Mouse (Mus musculus): ENCODE results near the gene Wdr5. TPM values are rescaled to one million over a fixed set of nuclear protein-coding genes. Genes with fewer than 3 reads are reported as not detected.
"Not testable (repeated sequence)": the region's sequence is repeated elsewhere in the genome, so short reads cannot be mapped to it uniquely, and the experiment has no call there.

The Wdr5 gene
- polyA plus RNA-seq, 1 experiment from 2014 or later: 50.1 TPM

DNA sequence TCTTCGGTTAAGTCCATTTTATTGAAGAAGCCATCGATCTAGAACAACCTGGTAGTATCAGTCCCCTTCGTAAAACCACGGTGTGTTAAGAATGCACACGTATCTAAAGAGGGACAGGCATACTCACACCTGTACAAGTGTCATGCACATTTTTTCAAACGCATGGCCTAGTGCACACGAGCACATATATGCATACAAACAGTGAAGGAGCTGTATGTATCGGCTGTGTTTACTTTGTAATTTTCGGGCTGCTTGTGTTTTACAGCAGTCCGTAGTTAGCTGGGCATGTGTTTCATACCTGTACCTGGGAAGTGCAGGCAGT is 25.5 kb downstream of the Wdr5 start:
- DNase-seq (ENCODE audit: low spot score): no peak
- Histone ChIP-seq H3K36me3 (ENCODE audit: control insufficient read depth, insufficient read depth, low read length) (peaks cover 11% of the 10 kb centered on the region), H3K9me3 (ENCODE audit: control insufficient read depth, low read length) (no peaks in the 10 kb centered on the region), H3K9ac (ENCODE audit: low read depth, low read length) (peak overlapping the region; percentile 56), H3K27me3 (replicated peaks; ENCODE audit: control insufficient read depth, insufficient read depth, low read length) (no peaks in the 10 kb centered on the region), H3K4me2 (ENCODE audit: low read depth, low read length) (peak overlapping the region; percentile 63), H3K4me3 (ENCODE audit: low read depth, low read length) (peak overlapping the region; percentile 41), H3K27ac (replicated peaks; ENCODE audit: low read depth, low read length) (peak overlapping the region; percentile 88), H3K4me1 (ENCODE audit: control insufficient read depth, insufficient read depth, low read length) (peaks cover 13% of the 10 kb centered on the region)
- peak; percentile 3; the same call in 1 of the 2 replicates for ATAC-seq (ENCODE audit: low read depth)
- 25% methylated on average over 10 of the region's 10 CpGs for WGBS

DNA sequence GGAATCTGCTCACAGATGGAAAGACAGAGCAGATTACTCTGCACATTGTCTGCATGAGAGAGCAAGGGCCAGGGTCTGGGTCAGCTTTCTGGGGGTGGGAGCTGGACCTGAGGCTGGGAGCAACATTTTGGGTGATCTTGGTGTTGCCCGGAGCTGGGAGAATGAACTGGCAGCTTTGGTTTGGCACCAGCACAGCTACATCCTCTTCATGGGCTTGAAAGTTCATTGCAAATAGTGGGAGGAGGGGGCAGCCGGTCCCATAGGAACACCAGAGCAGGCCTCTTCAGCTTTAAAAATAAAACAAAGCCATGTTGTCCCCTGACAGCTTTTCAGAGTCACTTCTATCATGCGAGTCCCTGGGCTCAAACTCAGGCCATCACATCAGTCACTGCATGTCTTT is 26.3 kb downstream of the Wdr5 start:
- ATAC-seq (ENCODE audit: low read depth): no peak
- peaks cover 13% of the 10 kb centered on the region for H3K4me1 ChIP-seq (ENCODE audit: control insufficient read depth, insufficient read depth, low read length)
- H3K27ac ChIP-seq (replicated peaks; ENCODE audit: low read depth, low read length): peak overlapping the region; percentile 88
- peak overlapping the region; percentile 56 for H3K9ac ChIP-seq (ENCODE audit: low read depth, low read length)
- H3K27me3 ChIP-seq (replicated peaks; ENCODE audit: control insufficient read depth, insufficient read depth, low read length): no peaks in the 10 kb centered on the region
- H3K9me3 ChIP-seq (ENCODE audit: control insufficient read depth, low read length): no peaks in the 10 kb centered on the region
- 93% methylated on average over 3 of the region's 3 CpGs for WGBS
- H3K4me2 ChIP-seq (ENCODE audit: low read depth, low read length): peak overlapping the region; percentile 63
- H3K36me3 ChIP-seq (ENCODE audit: control insufficient read depth, insufficient read depth, low read length): peaks cover 4% of the 10 kb centered on the region
- DNase-seq (ENCODE audit: low spot score): no peak
- peak overlapping the region; percentile 41 for H3K4me3 ChIP-seq (ENCODE audit: low read depth, low read length)

DNA sequence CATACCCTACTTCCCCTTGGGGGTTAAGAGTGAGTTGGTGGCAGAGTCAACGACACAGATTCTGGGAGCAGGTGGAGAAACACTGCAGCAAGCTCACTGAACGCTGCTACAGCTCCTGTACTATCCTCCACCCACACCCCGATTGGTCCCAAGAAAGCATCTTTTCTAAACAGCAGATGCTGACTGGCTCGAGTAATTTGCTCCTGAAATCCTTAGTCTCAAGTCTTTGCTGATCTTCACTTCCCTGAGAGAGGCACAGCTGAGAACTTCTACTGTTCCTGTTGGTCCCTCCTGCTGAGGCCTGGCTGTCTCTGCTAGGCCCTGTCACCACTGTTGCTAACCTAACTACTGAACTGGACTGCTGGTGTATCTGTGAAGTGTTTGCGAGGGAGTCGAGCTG is 29.7 kb downstream of the Wdr5 start:
- ATAC-seq (ENCODE audit: low read depth): no peak
- H3K4me3 ChIP-seq (ENCODE audit: low read depth, low read length): no peak overlapping the region
- peaks cover 9% of the 10 kb centered on the region for H3K4me1 ChIP-seq (ENCODE audit: control insufficient read depth, insufficient read depth, low read length)
- no peak overlapping the region for H3K9ac ChIP-seq (ENCODE audit: low read depth, low read length)
- no peak overlapping the region for H3K27ac ChIP-seq (replicated peaks; ENCODE audit: low read depth, low read length)
- H3K36me3 ChIP-seq (ENCODE audit: control insufficient read depth, insufficient read depth, low read length): no peaks in the 10 kb centered on the region
- H3K9me3 ChIP-seq (ENCODE audit: control insufficient read depth, low read length): 0 out of 2 replicates have a peak, but pooled peaks cover 6% of the 10 kb centered on the region
- no peaks in the 10 kb centered on the region for H3K27me3 ChIP-seq (replicated peaks; ENCODE audit: control insufficient read depth, insufficient read depth, low read length)
- 91% methylated on average over 6 of the region's 6 CpGs for WGBS
- DNase-seq (ENCODE audit: low spot score): no peak
- no peak overlapping the region for H3K4me2 ChIP-seq (ENCODE audit: low read depth, low read length)

DNA sequence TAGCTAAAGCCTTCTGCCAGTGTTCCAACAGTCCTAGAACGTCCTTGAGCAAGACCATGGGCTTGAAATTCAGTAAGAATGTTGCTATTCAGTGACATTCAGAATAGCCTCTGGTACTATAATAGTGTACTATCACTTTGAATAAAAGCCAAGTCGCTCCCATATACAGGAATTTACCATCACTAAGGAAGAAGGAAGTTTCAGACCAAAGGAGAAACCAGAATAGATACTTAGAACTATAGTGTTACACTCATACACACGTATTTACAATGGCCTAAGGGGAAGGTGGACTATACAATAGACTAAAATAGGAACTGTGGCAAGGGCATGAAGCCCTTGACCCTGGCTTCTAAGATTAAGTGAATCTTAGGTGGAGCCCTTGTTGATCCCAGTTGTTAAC is 30.6 kb downstream of the Wdr5 start:
- not testable (repeated sequence) for H3K27ac ChIP-seq (replicated peaks; ENCODE audit: low read depth, low read length); H3K9ac ChIP-seq (ENCODE audit: low read depth, low read length); H3K9me3 ChIP-seq (ENCODE audit: control insufficient read depth, low read length); ATAC-seq (ENCODE audit: low read depth); H3K4me1 ChIP-seq (ENCODE audit: control insufficient read depth, insufficient read depth, low read length); H3K4me3 ChIP-seq (ENCODE audit: low read depth, low read length); H3K4me2 ChIP-seq (ENCODE audit: low read depth, low read length); DNase-seq (ENCODE audit: low spot score); H3K27me3 ChIP-seq (replicated peaks; ENCODE audit: control insufficient read depth, insufficient read depth, low read length); H3K36me3 ChIP-seq (ENCODE audit: control insufficient read depth, insufficient read depth, low read length)
- WGBS: 74% methylated on average over 3 of the region's 3 CpGs

DNA sequence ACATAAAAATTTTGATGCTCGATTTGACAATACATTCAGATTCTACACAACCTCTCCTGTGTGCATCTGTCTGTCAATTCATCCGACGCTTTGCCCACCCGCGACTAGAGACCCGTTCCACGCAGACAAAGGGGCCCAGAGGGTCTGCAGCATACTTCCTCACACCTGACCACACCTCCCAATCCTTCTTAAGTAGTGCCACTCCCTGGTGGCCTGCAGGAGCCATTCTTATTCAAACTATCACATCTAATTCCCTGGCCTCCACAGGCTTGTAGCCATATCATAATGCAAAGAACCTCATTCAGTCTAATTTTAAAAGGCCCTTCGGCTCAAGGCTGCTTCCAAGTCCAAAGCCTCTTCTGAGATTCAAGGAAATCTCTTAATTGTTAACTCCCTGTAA is 31.1 kb downstream of the Wdr5 start:
- not testable (repeated sequence) for ATAC-seq (ENCODE audit: low read depth); H3K9me3 ChIP-seq (ENCODE audit: control insufficient read depth, low read length); H3K4me1 ChIP-seq (ENCODE audit: control insufficient read depth, insufficient read depth, low read length); H3K9ac ChIP-seq (ENCODE audit: low read depth, low read length); H3K27me3 ChIP-seq (replicated peaks; ENCODE audit: control insufficient read depth, insufficient read depth, low read length); H3K4me2 ChIP-seq (ENCODE audit: low read depth, low read length); H3K4me3 ChIP-seq (ENCODE audit: low read depth, low read length); H3K36me3 ChIP-seq (ENCODE audit: control insufficient read depth, insufficient read depth, low read length); DNase-seq (ENCODE audit: low spot score); H3K27ac ChIP-seq (replicated peaks; ENCODE audit: low read depth, low read length)
- 91% methylated on average over 8 of the region's 8 CpGs for WGBS

DNA sequence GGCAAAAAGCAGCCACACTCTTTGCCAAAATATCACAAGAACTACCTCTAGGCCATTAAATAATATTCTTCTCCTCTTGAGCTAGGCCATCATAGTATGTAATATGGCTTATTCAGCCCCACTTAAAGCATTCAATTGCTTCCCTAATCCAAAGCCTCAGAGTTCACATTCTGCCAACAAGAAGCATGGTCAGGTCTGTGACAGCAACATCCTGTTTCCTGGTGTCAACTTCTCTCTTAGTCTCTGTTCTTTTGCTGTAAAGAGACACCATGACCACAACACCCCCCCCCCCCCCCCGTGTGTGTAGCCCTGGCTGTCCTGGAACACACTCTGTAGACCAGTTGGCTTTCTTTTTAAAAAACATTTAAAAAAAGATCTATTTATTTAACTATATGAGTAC is 32.4 kb downstream of the Wdr5 start:
- Histone ChIP-seq H3K4me2 (ENCODE audit: low read depth, low read length) (no peak overlapping the region), H3K4me3 (ENCODE audit: low read depth, low read length) (no peak overlapping the region), H3K4me1 (ENCODE audit: control insufficient read depth, insufficient read depth, low read length) (no peaks in the 10 kb centered on the region), H3K9ac (ENCODE audit: low read depth, low read length) (no peak overlapping the region), H3K27ac (replicated peaks; ENCODE audit: low read depth, low read length) (no peak overlapping the region), H3K9me3 (ENCODE audit: control insufficient read depth, low read length) (0 out of 2 replicates have a peak, but pooled peaks cover 6% of the 10 kb centered on the region), H3K36me3 (ENCODE audit: control insufficient read depth, insufficient read depth, low read length) (no peaks in the 10 kb centered on the region), H3K27me3 (replicated peaks; ENCODE audit: control insufficient read depth, insufficient read depth, low read length) (no peaks in the 10 kb centered on the region)
- WGBS: 70% methylated on average over 1 of the region's 1 CpGs
- ATAC-seq (ENCODE audit: low read depth): no peak
- no peak for DNase-seq (ENCODE audit: low spot score)

DNA sequence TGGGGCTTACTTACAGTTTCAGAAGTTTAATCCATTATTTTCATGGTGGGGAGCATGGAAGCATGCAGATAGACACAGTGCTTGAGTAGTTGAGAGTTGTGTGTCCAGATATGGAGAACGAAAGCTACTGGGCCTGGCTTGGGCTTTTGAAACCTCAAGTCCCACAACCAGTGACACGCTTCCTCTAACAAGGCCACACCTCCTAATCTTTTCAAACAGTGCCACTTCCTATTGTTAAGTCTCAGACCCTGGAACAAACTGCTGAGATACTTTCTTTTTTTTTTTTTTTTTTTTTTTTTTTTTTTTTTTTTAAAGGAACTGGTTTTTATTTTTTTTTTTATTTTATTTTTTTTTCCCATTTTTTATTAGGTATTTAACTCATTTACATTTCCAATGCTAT is 33.0 kb downstream of the Wdr5 start:
- no peak overlapping the region for H3K4me2 ChIP-seq (ENCODE audit: low read depth, low read length)
- H3K27me3 ChIP-seq (replicated peaks; ENCODE audit: control insufficient read depth, insufficient read depth, low read length): no peaks in the 10 kb centered on the region
- DNase-seq (ENCODE audit: low spot score) (no peak), ATAC-seq (ENCODE audit: low read depth) (no peak)
- 0 out of 2 replicates have a peak, but pooled peaks cover 6% of the 10 kb centered on the region for H3K9me3 ChIP-seq (ENCODE audit: control insufficient read depth, low read length)
- no peaks in the 10 kb centered on the region for H3K36me3 ChIP-seq (ENCODE audit: control insufficient read depth, insufficient read depth, low read length)
- no peak overlapping the region for H3K4me3 ChIP-seq (ENCODE audit: low read depth, low read length)
- H3K9ac ChIP-seq (ENCODE audit: low read depth, low read length): no peak overlapping the region
- H3K4me1 ChIP-seq (ENCODE audit: control insufficient read depth, insufficient read depth, low read length): peaks cover 2% of the 10 kb centered on the region
- H3K27ac ChIP-seq (replicated peaks; ENCODE audit: low read depth, low read length): no peak overlapping the region
- 100% methylated on average over 2 of the region's 2 CpGs for WGBS

DNA sequence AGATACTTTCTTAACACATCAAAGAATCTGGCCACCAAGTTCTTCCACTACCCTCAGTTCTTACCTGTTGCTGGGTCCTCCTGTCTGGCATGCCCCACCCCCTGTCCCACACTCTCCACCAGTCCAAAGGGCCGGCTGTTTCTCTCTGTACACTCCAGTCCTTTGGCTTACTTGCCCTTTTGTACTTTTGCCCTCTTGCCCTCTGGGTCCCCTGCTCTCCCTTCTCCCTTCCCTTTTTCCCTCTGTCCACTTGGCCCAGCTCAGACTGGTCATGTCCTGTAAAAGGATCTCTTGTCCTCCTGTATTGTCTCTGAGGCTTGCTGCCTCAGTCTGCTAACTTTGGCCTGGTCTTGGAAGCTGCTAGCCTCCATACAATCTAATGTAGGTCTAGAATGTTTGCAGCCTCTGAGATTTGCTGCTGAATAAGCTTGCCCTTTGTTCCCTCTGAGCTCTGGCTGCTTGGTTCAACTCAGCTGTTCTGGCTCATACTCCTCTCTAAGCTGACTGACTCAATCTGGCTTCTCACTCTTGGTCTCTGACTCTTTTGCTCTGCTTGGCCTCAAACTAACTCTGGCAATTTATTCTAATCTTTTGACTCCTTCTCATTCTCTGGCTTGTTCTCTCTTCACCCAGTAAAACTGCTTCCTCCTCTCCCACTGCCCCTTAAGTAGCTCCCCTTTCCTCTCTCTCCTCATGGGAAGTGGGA is 33.9 kb downstream of the Wdr5 start:
- DNase-seq (ENCODE audit: low spot score) (no peak), ATAC-seq (ENCODE audit: low read depth) (no peak)
- 0 out of 2 replicates have a peak, but pooled peaks cover 6% of the 10 kb centered on the region for H3K9me3 ChIP-seq (ENCODE audit: control insufficient read depth, low read length)
- H3K36me3 ChIP-seq (ENCODE audit: control insufficient read depth, insufficient read depth, low read length): no peaks in the 10 kb centered on the region
- no peak overlapping the region for H3K4me3 ChIP-seq (ENCODE audit: low read depth, low read length)
- no peak overlapping the region for H3K27ac ChIP-seq (replicated peaks; ENCODE audit: low read depth, low read length)
- no peaks in the 10 kb centered on the region for H3K27me3 ChIP-seq (replicated peaks; ENCODE audit: control insufficient read depth, insufficient read depth, low read length)
- no peak overlapping the region for H3K9ac ChIP-seq (ENCODE audit: low read depth, low read length)
- peaks cover 6% of the 10 kb centered on the region for H3K4me1 ChIP-seq (ENCODE audit: control insufficient read depth, insufficient read depth, low read length)
- no peak overlapping the region for H3K4me2 ChIP-seq (ENCODE audit: low read depth, low read length)
- 65% methylated on average over 1 of the region's 1 CpGs for WGBS

DNA sequence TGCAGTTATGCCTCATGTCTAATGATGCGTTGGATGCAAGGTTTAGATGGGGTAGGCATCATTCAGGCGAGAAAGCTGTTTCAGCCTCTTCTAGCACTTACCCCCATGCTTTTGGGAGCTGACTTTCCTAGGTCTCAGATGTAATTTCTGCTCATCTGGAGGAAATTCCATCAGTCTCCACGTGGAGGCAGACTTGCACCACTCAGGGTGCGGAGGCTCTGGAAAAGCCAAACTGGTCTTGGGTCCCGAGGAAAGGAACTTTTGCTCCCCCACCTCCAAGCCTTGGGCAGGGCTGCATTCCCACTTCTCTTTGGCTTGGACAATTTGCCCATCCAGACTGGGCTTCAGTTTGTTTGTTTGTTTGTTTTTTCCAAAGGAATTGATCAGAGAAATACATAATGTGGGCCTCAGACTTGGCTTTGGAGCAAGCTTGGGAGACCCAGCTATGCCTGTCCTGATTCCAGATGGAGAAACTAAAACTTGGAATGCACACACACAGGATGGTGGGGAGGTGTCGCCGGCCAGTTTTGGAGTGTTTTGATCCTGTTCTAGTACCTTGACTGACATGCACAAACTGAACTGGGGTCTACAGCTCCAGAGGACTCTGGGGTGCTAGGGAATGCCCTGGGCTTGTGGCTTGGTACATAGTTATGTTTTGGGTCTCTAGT is 37.8 kb downstream of the Wdr5 start:
- H3K4me2 ChIP-seq (ENCODE audit: low read depth, low read length): no peak overlapping the region
- no peak overlapping the region for H3K27ac ChIP-seq (replicated peaks; ENCODE audit: low read depth, low read length)
- no peak overlapping the region for H3K4me3 ChIP-seq (ENCODE audit: low read depth, low read length)
- H3K36me3 ChIP-seq (ENCODE audit: control insufficient read depth, insufficient read depth, low read length): no peaks in the 10 kb centered on the region
- no peaks in the 10 kb centered on the region for H3K27me3 ChIP-seq (replicated peaks; ENCODE audit: control insufficient read depth, insufficient read depth, low read length)
- ATAC-seq (ENCODE audit: low read depth) (no peak), DNase-seq (ENCODE audit: low spot score) (peak; percentile 77)
- no peak overlapping the region for H3K9ac ChIP-seq (ENCODE audit: low read depth, low read length)
- H3K9me3 ChIP-seq (ENCODE audit: control insufficient read depth, low read length): 0 out of 2 replicates have a peak, but pooled peaks cover 6% of the 10 kb centered on the region
- 11% methylated on average over 7 of the region's 7 CpGs for WGBS
- H3K4me1 ChIP-seq (ENCODE audit: control insufficient read depth, insufficient read depth, low read length): peaks cover 6% of the 10 kb centered on the region
